Mouse (Mus musculus) cerebellum, adult 2 months (tissue): ENCODE data around the gene Armh2. TPM values are rescaled to one million over a fixed set of nuclear protein-coding genes. Genes with fewer than 3 reads are reported as not detected.

Experiments used
- DNase-seq, 2 experiments: peaks; one replicate each; pipeline ENCODE4 v3.0.0; 2021
- H3K27ac ChIP-seq: fragments of 200-500 bp; 2 replicates; pipeline ENCODE4 v1.5.1; 2012; ENCODE audit warnings: low read length, control low read depth, inconsistent platforms; ENCODE audit not compliant: insufficient read depth
- H3K27me3 ChIP-seq: fragments of 200-500 bp; 2 replicates; pipeline ENCODE4 v1.6.1; 2012; ENCODE audit warnings: inconsistent platforms, mild to moderate bottlenecking, low read length, moderate library complexity; ENCODE audit not compliant: control insufficient read depth, insufficient read depth
- H3K4me1 ChIP-seq: fragments of 200-500 bp; 2 replicates; pipeline ENCODE4 v1.6.1; 2011; ENCODE audit warnings: low read length; ENCODE audit not compliant: control insufficient read depth, insufficient read depth
- H3K4me3 ChIP-seq: fragments of 200-500 bp; replicated peaks from 2 replicates; pipeline ENCODE3; 2011; ENCODE audit warnings: mild to moderate bottlenecking, low read depth, low read length, control low read depth; ENCODE audit not compliant: insufficient read depth
- CTCF ChIP-seq: fragments of 200-500 bp; IDR thresholded peaks from 2 replicates; pipeline ENCODE4 v1.5.1; 2011; ENCODE audit warnings: low read depth, mild to moderate bottlenecking, control low read depth, low read length, moderate library complexity, borderline replicate concordance; ENCODE audit not compliant: insufficient read depth
- POLR2A ChIP-seq: fragments of 200-500 bp; IDR thresholded peaks from 2 replicates; pipeline ENCODE4 v1.6.1; 2011; ENCODE audit warnings: low read length, control low read depth, borderline replicate concordance; ENCODE audit not compliant: insufficient read depth
- WGBS: fragments of 180-500 bp; shearing (Covaris S2); methylation state at CpG from one replicate; pipeline ENCODE4 v1.1.7; 2018; 5-methylcytosine and 5-hydroxymethylcytosine counted together
- polyA plus RNA-seq: library from polyadenylated mRNA; depleted of rRNA; stranded (reverse); fragments of >200 nt; gene quantifications from 2 replicates; pipeline ENCODE4 v1.2.3, GENCODE M21; 2012; rRNA removed

Gene Armh2
- not detected in 2 replicates for polyA plus RNA-seq

DNA sequence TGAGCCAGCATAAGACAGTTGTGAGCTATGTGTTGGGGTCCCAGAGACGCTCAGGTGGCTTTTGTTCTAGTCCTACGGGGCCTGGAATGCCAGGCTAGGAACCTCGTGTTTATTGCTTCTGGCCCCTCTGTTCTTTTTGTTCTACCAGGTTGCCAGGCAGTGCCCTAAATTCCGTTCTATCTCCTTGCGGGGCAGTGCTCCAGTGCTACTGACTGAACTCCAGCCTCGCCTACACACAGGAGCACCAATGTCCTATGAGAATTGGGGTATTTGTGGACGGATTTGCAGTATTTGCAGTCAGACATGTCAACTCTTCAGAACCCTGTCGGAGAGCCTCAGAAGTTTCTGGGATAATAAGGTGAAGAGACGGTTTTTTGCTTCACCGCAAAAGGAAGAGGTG is at the start of gene Armh2:
Gene Armh2, plus strand, starts transcription at position 205 of the 400 bp plus-strand sequence.
- Histone ChIP-seq H3K27ac (no peak within 1 kb of the TSS), H3K4me1 (no peaks in the 10 kb centered on the region), H3K27me3 (no peaks in the 10 kb centered on the region), H3K4me3 (no peak within 1 kb of the TSS)
- TF ChIP-seq CTCF, result no peak
- no peak for TF ChIP-seq POLR2A
- WGBS, result 84% methylated on average over 10 of the region's 10 CpGs
- no peak for DNase-seq

DNA sequence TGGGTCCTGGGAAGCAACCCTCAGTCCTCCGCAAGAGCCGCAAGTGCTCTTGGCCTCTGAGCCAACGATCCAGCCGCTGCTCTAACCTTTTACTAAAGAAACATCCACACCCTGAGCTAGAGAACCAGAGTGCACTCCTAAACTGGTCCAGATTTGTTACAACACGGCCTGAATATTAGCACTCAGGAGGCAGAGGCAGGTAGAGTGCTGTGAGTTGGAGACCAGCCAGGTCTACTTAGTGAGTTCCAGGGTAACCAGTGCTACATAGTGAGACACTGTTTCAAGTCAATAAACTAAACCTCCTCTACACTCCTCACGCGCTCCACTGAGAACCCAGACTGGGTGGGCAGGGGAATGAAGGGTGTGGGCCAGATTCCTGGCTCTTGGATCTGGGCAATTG is 47.7 kb upstream of the Armh2 start:
- Histone ChIP-seq H3K4me3 (no peak overlapping the region), H3K27ac (no peak overlapping the region), H3K4me1 (no peaks in the 10 kb centered on the region; the same call in 1 of the 2 replicates), H3K27me3 (no peaks in the 10 kb centered on the region)
- no peak for TF ChIP-seq POLR2A
- no peak for TF ChIP-seq CTCF
- no peak for DNase-seq
- 78% methylated on average over 7 of the region's 7 CpGs for WGBS

DNA sequence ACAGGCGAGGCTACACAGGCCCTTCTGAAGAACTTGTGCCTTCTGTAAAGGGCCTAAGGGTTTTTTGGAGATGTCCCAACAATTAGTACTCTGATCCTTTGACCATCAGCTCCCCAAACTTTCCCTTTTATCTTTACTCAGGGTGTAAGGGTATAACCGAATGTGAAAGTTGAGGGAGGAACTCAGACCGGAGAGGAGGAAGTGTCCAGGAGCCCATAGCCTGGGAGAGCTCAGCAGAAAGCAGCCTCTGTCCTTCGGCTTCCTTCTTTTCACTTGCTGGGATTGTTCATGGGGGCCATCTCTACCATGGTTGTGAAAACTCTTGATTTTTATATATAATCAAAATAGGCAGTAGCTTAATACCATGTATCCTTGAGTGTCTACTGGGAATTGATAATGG is 42.3 kb upstream of the Armh2 start:
- TF ChIP-seq POLR2A (no peak), CTCF (no peak)
- Histone ChIP-seq H3K27me3 (no peaks in the 10 kb centered on the region; the same call in 1 of the 2 replicates), H3K4me1 (no peaks in the 10 kb centered on the region; the same call in 1 of the 2 replicates), H3K4me3 (no peak overlapping the region), H3K27ac (no peak overlapping the region)
- DNase-seq, result no peak
- WGBS, result 93% methylated on average over 4 of the region's 4 CpGs

- WGBS, result 82% methylated on average over 5 of the region's 5 CpGs
- no peak for DNase-seq
- no peak overlapping the region for H3K4me3 ChIP-seq
- H3K27ac ChIP-seq, result no peak overlapping the region
- no peaks in the 10 kb centered on the region; the same call in 1 of the 2 replicates for H3K27me3 ChIP-seq
- TF ChIP-seq POLR2A (no peak), CTCF (no peak)
- no peaks in the 10 kb centered on the region for H3K4me1 ChIP-seq
Observed at GRCm38 (mm10) chr13:24702128-24702527, 38.9 kb upstream of the Armh2 start.

DNA sequence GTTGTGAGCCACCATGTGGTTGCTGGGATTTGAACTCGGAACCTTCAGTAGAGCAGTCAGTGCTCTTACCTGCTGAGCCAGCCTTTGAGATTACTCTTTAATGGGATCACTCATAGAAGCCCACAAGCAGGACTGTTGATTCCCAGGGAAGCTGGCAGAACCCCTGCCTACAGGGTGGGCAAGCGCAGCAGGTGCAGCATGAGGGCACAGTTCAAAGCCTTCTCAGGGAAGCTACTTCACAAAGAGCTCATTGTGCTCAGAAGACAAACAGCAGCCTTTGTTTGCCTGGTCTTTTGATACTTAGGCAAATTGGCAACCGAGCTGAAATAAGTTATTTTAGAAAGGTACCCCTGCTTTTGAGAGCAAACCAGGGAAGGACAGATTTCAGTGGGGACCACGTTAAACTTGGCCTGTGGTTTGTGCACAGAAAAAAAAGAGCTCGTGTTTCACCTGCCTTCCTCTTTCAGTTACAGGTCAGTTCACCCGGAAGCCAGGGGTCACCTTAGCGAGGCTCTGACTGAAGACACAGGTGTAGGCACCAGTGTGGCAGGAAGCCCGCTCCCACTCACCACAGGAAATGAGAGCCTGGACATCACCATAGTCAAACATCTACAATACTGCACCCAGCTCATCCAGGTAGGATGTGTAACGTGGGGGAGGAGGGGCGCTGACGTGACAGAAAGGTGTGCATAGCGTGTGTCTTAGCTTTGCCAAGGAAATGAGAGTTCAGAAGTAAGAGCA is 31.2 kb upstream of the Armh2 start:
- DNase-seq, result no peak
- H3K27me3 ChIP-seq, result no peaks in the 10 kb centered on the region
- H3K27ac ChIP-seq, result no peak overlapping the region
- TF ChIP-seq POLR2A (no peak), CTCF (no peak)
- H3K4me3 ChIP-seq, result no peak overlapping the region
- H3K4me1 ChIP-seq, result no peaks in the 10 kb centered on the region
- 69% methylated on average over 12 of the region's 12 CpGs for WGBS

GRCm38 (mm10) chr13:24710968-24711367 is 30.1 kb upstream of the Armh2 start:
- Histone ChIP-seq H3K27me3 (no peaks in the 10 kb centered on the region), H3K27ac (no peak overlapping the region), H3K4me3 (no peak overlapping the region), H3K4me1 (no peaks in the 10 kb centered on the region)
- WGBS, result 43% methylated on average over 7 of the region's 7 CpGs
- TF ChIP-seq POLR2A, result no peak
- TF ChIP-seq CTCF, result no peak
- DNase-seq, result no peak

- DNase-seq, result no peak
- TF ChIP-seq POLR2A, result no peak
- H3K27me3 ChIP-seq, result no peaks in the 10 kb centered on the region
- no peak overlapping the region for H3K27ac ChIP-seq
- no peak overlapping the region for H3K4me3 ChIP-seq
- 80% methylated on average over 7 of the region's 7 CpGs for WGBS
- H3K4me1 ChIP-seq, result no peaks in the 10 kb centered on the region
Observed at GRCm38 (mm10) chr13:24712581-24713130, 28.4 kb upstream of the Armh2 start.

DNA sequence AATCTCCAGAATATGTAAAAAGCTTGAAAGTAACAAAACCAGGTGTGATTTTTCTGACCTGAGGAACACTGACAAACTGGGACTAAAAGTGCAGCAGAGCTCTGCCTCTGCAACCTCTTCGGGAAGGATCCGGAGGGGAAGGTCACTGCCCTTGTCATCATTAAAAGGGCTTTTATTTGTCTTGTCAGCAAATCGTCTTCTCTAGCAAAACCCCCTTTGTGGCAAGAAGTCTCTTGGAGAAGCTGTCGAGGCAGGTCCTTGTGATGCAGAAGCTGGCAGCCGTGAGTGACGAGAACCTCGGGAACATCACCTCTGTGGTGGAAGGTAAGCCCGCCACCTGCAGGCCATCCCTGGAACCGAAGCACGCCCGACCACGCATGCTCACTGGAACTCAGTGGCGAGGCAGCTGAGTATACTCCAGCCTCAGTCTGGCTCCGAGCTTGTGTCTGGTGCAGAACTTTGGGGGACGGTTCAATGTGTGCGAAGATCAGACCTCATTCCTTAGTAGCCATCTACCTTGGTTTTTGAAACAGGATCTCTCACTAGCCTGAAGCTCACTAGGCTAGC is 27.5 kb upstream of the Armh2 start:
- H3K4me3 ChIP-seq, result peak overlapping the region; percentile 41
- peak; percentile 83 to 89 for DNase-seq
- no peak overlapping the region for H3K27ac ChIP-seq
- no peak for TF ChIP-seq POLR2A
- peak; percentile 91 for TF ChIP-seq CTCF
- 5% methylated on average over 16 of the region's 16 CpGs for WGBS
- H3K4me1 ChIP-seq, result no peaks in the 10 kb centered on the region
- H3K27me3 ChIP-seq, result no peaks in the 10 kb centered on the region
